Mouse (Mus musculus) megakaryocyte-erythroid progenitor cell, adult 5-6 weeks (primary cell): Measurements from ENCODE around the gene Jup. TPM values are rescaled to one million over a fixed set of nuclear protein-coding genes. Genes with fewer than 3 reads are reported as not detected.

Experiments
- ATAC-seq: replicated peaks from 2 replicates; pipeline ENCODE4 v1.8.0; 2016; ENCODE audit warnings: mild to moderate bottlenecking, inconsistent platforms; ENCODE audit not compliant: severe bottlenecking, poor library complexity, low FRiP score, low TSS enrichment
- total RNA-seq, 2 experiments: library from RNA; stranded (forward) in 1 of 2; stranded (reverse) in 1 of 2; fragments of 200-1000, 215-1000 nt in 1 of 2; fragments of >200 nt in 1 of 2; fragmentation: Nextera tagmentation in 1 of 2; gene quantifications; 2 replicates each; pipeline ENCODE4 v1.2.3; 2014 to 2017

The Jup gene
- total RNA-seq (2014; fragmentation: Nextera tagmentation) (0.40 and 0.81 TPM in 2 replicates), total RNA-seq (2017) (0.52 and 0.80 TPM in 2 replicates)

GRCm38 (mm10) chr11:100397600-100398389 is at the start of gene Jup:
TSS of gene Jup (minus strand) at chr11:100397763.
- peak; percentile 97 for ATAC-seq

GRCm38 (mm10) chr11:100442625-100443024 is 45.1 kb upstream of the Jup start:
- ATAC-seq = no peak

GRCm38 (mm10) chr11:100441797-100442196 is 44.2 kb upstream of the Jup start, which contains the start of the genes Nt5c3b and Klhl10:
TSS of gene Nt5c3b (minus strand) at chr11:100441808.
TSS of gene Klhl10 (plus strand) at chr11:100441917.
- ATAC-seq = no peak

- peak; percentile 94 for ATAC-seq
Observed at GRCm38 (mm10) chr11:100440691-100441522, 43.3 kb upstream of the Jup start.

GRCm38 (mm10) chr11:100437901-100438300 is 40.3 kb upstream of the Jup start:
- ATAC-seq = no peak

- no peak for ATAC-seq
Observed at GRCm38 (mm10) chr11:100435678-100436246, 38.2 kb upstream of the Jup start.

GRCm38 (mm10) chr11:100432002-100432401 is 34.4 kb upstream of the Jup start:
- no peak for ATAC-seq

- ATAC-seq = no peak
Observed at GRCm38 (mm10) chr11:100430052-100430451, 32.5 kb upstream of the Jup start.

- ATAC-seq = no peak
Observed at GRCm38 (mm10) chr11:100428612-100429199, 31.1 kb upstream of the Jup start.

- ATAC-seq = no peak
Observed at GRCm38 (mm10) chr11:100426820-100427219, 29.3 kb upstream of the Jup start.

- ATAC-seq = peak; percentile 87
Observed at GRCm38 (mm10) chr11:100425851-100426250, 28.3 kb upstream of the Jup start.

- ATAC-seq = no peak
Observed at GRCm38 (mm10) chr11:100423836-100424235, 26.3 kb upstream of the Jup start.

GRCm38 (mm10) chr11:100421537-100421936 is 24.0 kb upstream of the Jup start:
- no peak for ATAC-seq

GRCm38 (mm10) chr11:100414914-100415822 is 17.6 kb upstream of the Jup start, which contains the start of gene Fkbp10:
TSS of gene Fkbp10 (plus strand) at chr11:100415697.
- no peak for ATAC-seq

GRCm38 (mm10) chr11:100414021-100414913 is 16.7 kb upstream of the Jup start, which contains the start of gene P3h4:
TSS of gene P3h4 (minus strand) at chr11:100414836.
- peak; percentile 41 for ATAC-seq

GRCm38 (mm10) chr11:100413541-100413940 is 16.0 kb upstream of the Jup start:
- no peak for ATAC-seq

- ATAC-seq = no peak
Observed at GRCm38 (mm10) chr11:100411736-100412135, 14.2 kb upstream of the Jup start.
